Mouse (Mus musculus): ENCODE results near the gene Gpr156. TPM values are rescaled to one million over a fixed set of nuclear protein-coding genes. Genes with fewer than 3 reads are reported as not detected.

The Gpr156 gene
- polyA plus RNA-seq, 1 experiment from 2014 or later, result not detected

GRCm38 (mm10) chr16:37901318-37901717 is 15.0 kb upstream of the Gpr156 start:
- H3K4me2 ChIP-seq, result no peak overlapping the region
- no peak overlapping the region for H3K9ac ChIP-seq (ENCODE audit: low read depth, low read length)
- DNase-seq (ENCODE audit: low spot score) (no peak), ATAC-seq (replicated peaks; ENCODE audit: low FRiP score) (no peak)
- H3K4me1 ChIP-seq (replicated peaks; ENCODE audit: control insufficient read depth, insufficient read depth, low read length), result no peaks in the 10 kb centered on the region
- H3K9me3 ChIP-seq (ENCODE audit: control insufficient read depth, low read length), result no peaks in the 10 kb centered on the region
- no peak overlapping the region for H3K4me3 ChIP-seq (ENCODE audit: low read depth, low read length)
- H3K27ac ChIP-seq (ENCODE audit: low read depth, low read length), result no peak overlapping the region
- H3K36me3 ChIP-seq (ENCODE audit: control insufficient read depth, insufficient read depth, low read length), result no peaks in the 10 kb centered on the region
- H3K27me3 ChIP-seq (replicated peaks; ENCODE audit: control insufficient read depth, insufficient read depth, low read length), result no peaks in the 10 kb centered on the region
- 55% methylated on average over 11 of the region's 11 CpGs for WGBS

- Histone ChIP-seq H3K27ac (ENCODE audit: low read depth, low read length) (no peak overlapping the region), H3K4me3 (ENCODE audit: low read depth, low read length) (no peak overlapping the region), H3K9me3 (ENCODE audit: control insufficient read depth, low read length) (no peaks in the 10 kb centered on the region), H3K4me1 (replicated peaks; ENCODE audit: control insufficient read depth, insufficient read depth, low read length) (no peaks in the 10 kb centered on the region), H3K4me2 (no peak overlapping the region), H3K27me3 (replicated peaks; ENCODE audit: control insufficient read depth, insufficient read depth, low read length) (no peaks in the 10 kb centered on the region), H3K36me3 (ENCODE audit: control insufficient read depth, insufficient read depth, low read length) (no peaks in the 10 kb centered on the region), H3K9ac (ENCODE audit: low read depth, low read length) (no peak overlapping the region)
- WGBS, result 85% methylated on average over 3 of the region's 3 CpGs
- no peak for DNase-seq (ENCODE audit: low spot score)
- ATAC-seq (replicated peaks; ENCODE audit: low FRiP score), result no peak
Measured at GRCm38 (mm10) chr16:37906456-37906855, 9.8 kb upstream of the Gpr156 start.

GRCm38 (mm10) chr16:37911086-37911485 is 5.2 kb upstream of the Gpr156 start:
- H3K27me3 ChIP-seq (replicated peaks; ENCODE audit: control insufficient read depth, insufficient read depth, low read length), result peaks cover 14% of the 10 kb centered on the region
- 78% methylated on average over 1 of the region's 1 CpGs for WGBS
- H3K9ac ChIP-seq (ENCODE audit: low read depth, low read length), result no peak overlapping the region
- H3K36me3 ChIP-seq (ENCODE audit: control insufficient read depth, insufficient read depth, low read length), result no peaks in the 10 kb centered on the region
- no peak overlapping the region for H3K4me2 ChIP-seq
- DNase-seq (ENCODE audit: low spot score) (no peak), ATAC-seq (replicated peaks; ENCODE audit: low FRiP score) (no peak)
- H3K4me1 ChIP-seq (replicated peaks; ENCODE audit: control insufficient read depth, insufficient read depth, low read length), result no peaks in the 10 kb centered on the region
- no peak overlapping the region for H3K27ac ChIP-seq (ENCODE audit: low read depth, low read length)
- no peak overlapping the region for H3K4me3 ChIP-seq (ENCODE audit: low read depth, low read length)
- no peaks in the 10 kb centered on the region for H3K9me3 ChIP-seq (ENCODE audit: control insufficient read depth, low read length)

- Histone ChIP-seq H3K4me3 (ENCODE audit: low read depth, low read length) (no peak overlapping the region), H3K27ac (ENCODE audit: low read depth, low read length) (no peak overlapping the region), H3K9me3 (ENCODE audit: control insufficient read depth, low read length) (no peaks in the 10 kb centered on the region), H3K4me2 (peak overlapping the region; percentile 73; the same call in 1 of the 2 replicates), H3K9ac (ENCODE audit: low read depth, low read length) (no peak overlapping the region), H3K4me1 (replicated peaks; ENCODE audit: control insufficient read depth, insufficient read depth, low read length) (no peaks in the 10 kb centered on the region), H3K36me3 (ENCODE audit: control insufficient read depth, insufficient read depth, low read length) (no peaks in the 10 kb centered on the region), H3K27me3 (replicated peaks; ENCODE audit: control insufficient read depth, insufficient read depth, low read length) (peaks cover 28% of the 10 kb centered on the region)
- 32% methylated on average over 7 of the region's 7 CpGs for WGBS
- DNase-seq (ENCODE audit: low spot score), result no peak
- ATAC-seq (replicated peaks; ENCODE audit: low FRiP score), result no peak
Measured at GRCm38 (mm10) chr16:37916818-37917201, 514 bp downstream of the Gpr156 start.

- Histone ChIP-seq H3K9me3 (ENCODE audit: control insufficient read depth, low read length) (no peaks in the 10 kb centered on the region), H3K9ac (ENCODE audit: low read depth, low read length) (no peak overlapping the region), H3K4me1 (replicated peaks; ENCODE audit: control insufficient read depth, insufficient read depth, low read length) (no peaks in the 10 kb centered on the region), H3K4me2 (no peak overlapping the region), H3K27me3 (replicated peaks; ENCODE audit: control insufficient read depth, insufficient read depth, low read length) (peaks cover 28% of the 10 kb centered on the region), H3K36me3 (ENCODE audit: control insufficient read depth, insufficient read depth, low read length) (no peaks in the 10 kb centered on the region), H3K27ac (ENCODE audit: low read depth, low read length) (no peak overlapping the region), H3K4me3 (ENCODE audit: low read depth, low read length) (no peak overlapping the region)
- DNase-seq (ENCODE audit: low spot score) (no peak), ATAC-seq (replicated peaks; ENCODE audit: low FRiP score) (no peak)
- WGBS, result 88% methylated on average over 6 of the region's 6 CpGs
Measured at GRCm38 (mm10) chr16:37919000-37919399, 2.7 kb downstream of the Gpr156 start.

GRCm38 (mm10) chr16:37920842-37921409 is 4.6 kb downstream of the Gpr156 start:
- no peaks in the 10 kb centered on the region for H3K36me3 ChIP-seq (ENCODE audit: control insufficient read depth, insufficient read depth, low read length)
- H3K4me1 ChIP-seq (replicated peaks; ENCODE audit: control insufficient read depth, insufficient read depth, low read length), result no peaks in the 10 kb centered on the region
- DNase-seq (ENCODE audit: low spot score), result no peak
- 60% methylated on average over 8 of the region's 8 CpGs for WGBS
- H3K27me3 ChIP-seq (replicated peaks; ENCODE audit: control insufficient read depth, insufficient read depth, low read length), result peaks cover 16% of the 10 kb centered on the region
- H3K27ac ChIP-seq (ENCODE audit: low read depth, low read length), result no peak overlapping the region
- no peak overlapping the region for H3K4me3 ChIP-seq (ENCODE audit: low read depth, low read length)
- H3K9ac ChIP-seq (ENCODE audit: low read depth, low read length), result no peak overlapping the region
- ATAC-seq (replicated peaks; ENCODE audit: low FRiP score), result no peak
- no peak overlapping the region for H3K4me2 ChIP-seq
- no peaks in the 10 kb centered on the region for H3K9me3 ChIP-seq (ENCODE audit: control insufficient read depth, low read length)

GRCm38 (mm10) chr16:37926087-37926486 is 9.8 kb downstream of the Gpr156 start:
- Histone ChIP-seq H3K4me3 (ENCODE audit: low read depth, low read length) (no peak overlapping the region), H3K36me3 (ENCODE audit: control insufficient read depth, insufficient read depth, low read length) (no peaks in the 10 kb centered on the region), H3K9me3 (ENCODE audit: control insufficient read depth, low read length) (no peaks in the 10 kb centered on the region), H3K27ac (ENCODE audit: low read depth, low read length) (no peak overlapping the region), H3K4me1 (replicated peaks; ENCODE audit: control insufficient read depth, insufficient read depth, low read length) (no peaks in the 10 kb centered on the region), H3K27me3 (replicated peaks; ENCODE audit: control insufficient read depth, insufficient read depth, low read length) (no peaks in the 10 kb centered on the region), H3K4me2 (no peak overlapping the region), H3K9ac (ENCODE audit: low read depth, low read length) (no peak overlapping the region)
- ATAC-seq (replicated peaks; ENCODE audit: low FRiP score), result no peak
- 60% methylated on average over 7 of the region's 7 CpGs for WGBS
- DNase-seq (ENCODE audit: low spot score), result no peak

GRCm38 (mm10) chr16:37927117-37927516 is 10.8 kb downstream of the Gpr156 start:
- no peak for DNase-seq (ENCODE audit: low spot score)
- no peaks in the 10 kb centered on the region for H3K9me3 ChIP-seq (ENCODE audit: control insufficient read depth, low read length)
- WGBS, result 53% methylated on average over 4 of the region's 4 CpGs
- no peak overlapping the region for H3K4me3 ChIP-seq (ENCODE audit: low read depth, low read length)
- no peak overlapping the region for H3K27ac ChIP-seq (ENCODE audit: low read depth, low read length)
- H3K9ac ChIP-seq (ENCODE audit: low read depth, low read length), result no peak overlapping the region
- no peak for ATAC-seq (replicated peaks; ENCODE audit: low FRiP score)
- H3K4me2 ChIP-seq, result no peak overlapping the region
- H3K4me1 ChIP-seq (replicated peaks; ENCODE audit: control insufficient read depth, insufficient read depth, low read length), result no peaks in the 10 kb centered on the region
- no peaks in the 10 kb centered on the region for H3K36me3 ChIP-seq (ENCODE audit: control insufficient read depth, insufficient read depth, low read length)
- H3K27me3 ChIP-seq (replicated peaks; ENCODE audit: control insufficient read depth, insufficient read depth, low read length), result no peaks in the 10 kb centered on the region

GRCm38 (mm10) chr16:37929006-37929405 is 12.7 kb downstream of the Gpr156 start:
- Histone ChIP-seq H3K27me3 (replicated peaks; ENCODE audit: control insufficient read depth, insufficient read depth, low read length) (no peaks in the 10 kb centered on the region), H3K9me3 (ENCODE audit: control insufficient read depth, low read length) (no peaks in the 10 kb centered on the region), H3K4me1 (replicated peaks; ENCODE audit: control insufficient read depth, insufficient read depth, low read length) (no peaks in the 10 kb centered on the region), H3K36me3 (ENCODE audit: control insufficient read depth, insufficient read depth, low read length) (no peaks in the 10 kb centered on the region), H3K4me2 (no peak overlapping the region), H3K27ac (ENCODE audit: low read depth, low read length) (no peak overlapping the region), H3K9ac (ENCODE audit: low read depth, low read length) (no peak overlapping the region), H3K4me3 (ENCODE audit: low read depth, low read length) (no peak overlapping the region)
- DNase-seq (ENCODE audit: low spot score), result no peak
- WGBS, result 70% methylated on average over 2 of the region's 2 CpGs
- ATAC-seq (replicated peaks; ENCODE audit: low FRiP score), result no peak
